Mouse (Mus musculus): ENCODE measurements at regions not wholly inside any gene's neighbourhood (a gene's known extent, or its start where the extent isn't known, plus 50 kb on each side); places are given as distances from the start of the nearest gene placed in this dataset.
"Not testable (repeated sequence)": the region's sequence is repeated elsewhere in the genome, so short reads cannot be mapped to it uniquely, and the experiment has no call there.

- Histone ChIP-seq H3K4me2 (no peak overlapping the region), H3K9ac (no peak overlapping the region), H3K27me3 (no peaks in the 10 kb centered on the region), H3K4me3 (replicated peaks) (no peak overlapping the region), H3K4me1 (no peaks in the 10 kb centered on the region), H3K36me3 (no peaks in the 10 kb centered on the region), H3K9me3 (replicated peaks) (no peaks in the 10 kb centered on the region), H3K27ac (no peak overlapping the region)
- ATAC-seq (replicated peaks; ENCODE audit: low FRiP score), result no peak
- WGBS, result 45% methylated on average over 2 of the region's 2 CpGs
Measured at GRCm38 (mm10) chr1:150160314-150160713, 60.5 kb downstream of the Ptgs2 start.

- no peaks in the 10 kb centered on the region for H3K27me3 ChIP-seq
- H3K4me1 ChIP-seq, result no peaks in the 10 kb centered on the region
- no peak overlapping the region for H3K27ac ChIP-seq
- no peaks in the 10 kb centered on the region for H3K36me3 ChIP-seq
- no peaks in the 10 kb centered on the region for H3K9me3 ChIP-seq (replicated peaks)
- no peak overlapping the region for H3K9ac ChIP-seq
- 0 out of 2 replicates have a peak, but pooled peaks have one; percentile 54 for ATAC-seq (replicated peaks; ENCODE audit: low FRiP score)
- WGBS, result 76% methylated on average over 17 of the region's 17 CpGs
- no peak overlapping the region for H3K4me2 ChIP-seq
- H3K4me3 ChIP-seq (replicated peaks), result no peak overlapping the region
Measured at GRCm38 (mm10) chr1:150164890-150165596, 65.2 kb downstream of the Ptgs2 start.

- H3K4me2 ChIP-seq, result no peak overlapping the region
- no peaks in the 10 kb centered on the region for H3K27me3 ChIP-seq
- no peak overlapping the region for H3K27ac ChIP-seq
- no peak overlapping the region for H3K9ac ChIP-seq
- ATAC-seq (replicated peaks; ENCODE audit: low FRiP score), result no peak
- no peaks in the 10 kb centered on the region for H3K36me3 ChIP-seq
- H3K4me3 ChIP-seq (replicated peaks), result no peak overlapping the region
- no peaks in the 10 kb centered on the region for H3K4me1 ChIP-seq
- H3K9me3 ChIP-seq (replicated peaks), result no peaks in the 10 kb centered on the region
- WGBS, result 84% methylated on average over 7 of the region's 7 CpGs
Measured at GRCm38 (mm10) chr1:150165597-150165973, 65.8 kb downstream of the Ptgs2 start.

- no peaks in the 10 kb centered on the region for H3K36me3 ChIP-seq
- H3K4me2 ChIP-seq, result no peak overlapping the region
- no peak overlapping the region for H3K4me3 ChIP-seq (replicated peaks)
- no peak for ATAC-seq (replicated peaks; ENCODE audit: low FRiP score)
- no peaks in the 10 kb centered on the region for H3K9me3 ChIP-seq (replicated peaks)
- no peaks in the 10 kb centered on the region for H3K27me3 ChIP-seq
- no peaks in the 10 kb centered on the region for H3K4me1 ChIP-seq
- H3K9ac ChIP-seq, result no peak overlapping the region
- H3K27ac ChIP-seq, result no peak overlapping the region
Measured at GRCm38 (mm10) chr1:150167172-150167571, 67.3 kb downstream of the Ptgs2 start.

- Histone ChIP-seq H3K9ac (no peak overlapping the region), H3K27ac (no peak overlapping the region), H3K4me2 (no peak overlapping the region), H3K4me1 (no peaks in the 10 kb centered on the region), H3K4me3 (replicated peaks) (no peak overlapping the region), H3K36me3 (no peaks in the 10 kb centered on the region), H3K27me3 (no peaks in the 10 kb centered on the region), H3K9me3 (replicated peaks) (no peaks in the 10 kb centered on the region)
- 83% methylated on average over 3 of the region's 3 CpGs for WGBS
- no peak for ATAC-seq (replicated peaks; ENCODE audit: low FRiP score)
Measured at GRCm38 (mm10) chr1:150174204-150174603, 74.4 kb downstream of the Ptgs2 start.

GRCm38 (mm10) chr1:150177029-150177740, 77.4 kb downstream of the Ptgs2 start:
- Histone ChIP-seq H3K4me1 (no peaks in the 10 kb centered on the region), H3K9me3 (replicated peaks) (no peaks in the 10 kb centered on the region), H3K36me3 (no peaks in the 10 kb centered on the region), H3K4me3 (replicated peaks) (no peak overlapping the region), H3K27me3 (no peaks in the 10 kb centered on the region), H3K4me2 (no peak overlapping the region), H3K27ac (peak overlapping the region; percentile 18; the same call in 1 of the 2 replicates), H3K9ac (no peak overlapping the region)
- ATAC-seq (replicated peaks; ENCODE audit: low FRiP score), result peak; percentile 69
- WGBS, result 79% methylated on average over 1 of the region's 1 CpGs

- no peaks in the 10 kb centered on the region for H3K36me3 ChIP-seq
- no peaks in the 10 kb centered on the region for H3K27me3 ChIP-seq
- ATAC-seq (replicated peaks; ENCODE audit: low FRiP score), result no peak
- no peaks in the 10 kb centered on the region for H3K9me3 ChIP-seq (replicated peaks)
- no peak overlapping the region for H3K4me3 ChIP-seq (replicated peaks)
- H3K4me2 ChIP-seq, result no peak overlapping the region
- WGBS, result 90% methylated on average over 2 of the region's 2 CpGs
- no peaks in the 10 kb centered on the region for H3K4me1 ChIP-seq
- H3K9ac ChIP-seq, result no peak overlapping the region
- H3K27ac ChIP-seq, result no peak overlapping the region
Measured at GRCm38 (mm10) chr1:150202022-150202421, 102.2 kb downstream of the Ptgs2 start.

- Histone ChIP-seq H3K27me3 (no peaks in the 10 kb centered on the region), H3K9ac (no peak overlapping the region), H3K4me2 (no peak overlapping the region), H3K4me3 (replicated peaks) (no peak overlapping the region), H3K27ac (no peak overlapping the region), H3K9me3 (replicated peaks) (no peaks in the 10 kb centered on the region), H3K4me1 (no peaks in the 10 kb centered on the region), H3K36me3 (no peaks in the 10 kb centered on the region)
- ATAC-seq (replicated peaks; ENCODE audit: low FRiP score), result no peak
Measured at GRCm38 (mm10) chr1:150212454-150212853, 106.8 kb upstream of the Pdc start.

GRCm38 (mm10) chr1:150216672-150217071, 102.5 kb upstream of the Pdc start:
- no peaks in the 10 kb centered on the region for H3K4me1 ChIP-seq
- H3K9me3 ChIP-seq (replicated peaks), result no peaks in the 10 kb centered on the region
- no peaks in the 10 kb centered on the region for H3K36me3 ChIP-seq
- H3K9ac ChIP-seq, result no peak overlapping the region
- ATAC-seq (replicated peaks; ENCODE audit: low FRiP score), result no peak
- H3K27me3 ChIP-seq, result no peaks in the 10 kb centered on the region
- 79% methylated on average over 3 of the region's 3 CpGs for WGBS
- no peak overlapping the region for H3K4me2 ChIP-seq
- H3K4me3 ChIP-seq (replicated peaks), result no peak overlapping the region
- no peak overlapping the region for H3K27ac ChIP-seq

- no peaks in the 10 kb centered on the region for H3K4me1 ChIP-seq
- H3K4me3 ChIP-seq (replicated peaks), result no peak overlapping the region
- no peaks in the 10 kb centered on the region for H3K27me3 ChIP-seq
- whole genome bisulfite sequencing, result 83% methylated on average over 2 of the region's 2 CpGs
- ATAC-seq (replicated peaks; ENCODE audit: low FRiP score), result no peak
- no peak overlapping the region for H3K4me2 ChIP-seq
- no peaks in the 10 kb centered on the region for H3K9me3 ChIP-seq (replicated peaks)
- no peak overlapping the region for H3K9ac ChIP-seq
- no peaks in the 10 kb centered on the region for H3K36me3 ChIP-seq
- no peak overlapping the region for H3K27ac ChIP-seq
Measured at GRCm38 (mm10) chr1:150218802-150219201, 100.4 kb upstream of the Pdc start.

- Histone ChIP-seq H3K27ac (no peak overlapping the region), H3K36me3 (no peaks in the 10 kb centered on the region), H3K4me3 (replicated peaks) (no peak overlapping the region), H3K9ac (no peak overlapping the region), H3K27me3 (no peaks in the 10 kb centered on the region), H3K4me2 (no peak overlapping the region), H3K4me1 (no peaks in the 10 kb centered on the region), H3K9me3 (replicated peaks) (no peaks in the 10 kb centered on the region)
- ATAC-seq (replicated peaks; ENCODE audit: low FRiP score), result no peak
- WGBS, result 69% methylated on average over 6 of the region's 6 CpGs
Measured at GRCm38 (mm10) chr1:150225529-150225928, 93.7 kb upstream of the Pdc start.

GRCm38 (mm10) chr1:150239504-150239903, 79.7 kb upstream of the Pdc start:
- not testable (repeated sequence) for H3K27ac ChIP-seq; H3K9ac ChIP-seq; H3K27me3 ChIP-seq; H3K4me1 ChIP-seq; H3K36me3 ChIP-seq; H3K4me3 ChIP-seq (replicated peaks); H3K4me2 ChIP-seq; H3K9me3 ChIP-seq (replicated peaks); ATAC-seq (replicated peaks; ENCODE audit: low FRiP score)
- WGBS, result 87% methylated on average over 1 of the region's 1 CpGs

GRCm38 (mm10) chr1:150240110-150240509, 79.1 kb upstream of the Pdc start:
- Histone ChIP-seq H3K9me3 (replicated peaks) (no peaks in the 10 kb centered on the region), H3K4me1 (no peaks in the 10 kb centered on the region), H3K4me3 (replicated peaks) (no peak overlapping the region), H3K27ac (no peak overlapping the region), H3K27me3 (no peaks in the 10 kb centered on the region), H3K36me3 (no peaks in the 10 kb centered on the region), H3K4me2 (no peak overlapping the region), H3K9ac (no peak overlapping the region)
- WGBS, result 88% methylated on average over 3 of the region's 3 CpGs
- no peak for ATAC-seq (replicated peaks; ENCODE audit: low FRiP score)
